Mouse (Mus musculus): Measurements from ENCODE around the gene Ces1e. TPM values are rescaled to one million over a fixed set of nuclear protein-coding genes. Genes with fewer than 3 reads are reported as not detected.

Ces1e gene
- polyA plus RNA-seq, 1 experiment from 2014 or later, result not detected

- 89% methylated on average over 1 of the region's 1 CpGs for WGBS
- H3K9ac ChIP-seq (replicated peaks), result no peak overlapping the region
- no peaks in the 10 kb centered on the region for H3K27me3 ChIP-seq
- no peak overlapping the region for H3K4me2 ChIP-seq (replicated peaks)
- no peaks in the 10 kb centered on the region for H3K4me1 ChIP-seq
- no peak for ATAC-seq (replicated peaks)
- H3K9me3 ChIP-seq, result no peaks in the 10 kb centered on the region
- no peaks in the 10 kb centered on the region for H3K36me3 ChIP-seq
- H3K4me3 ChIP-seq, result no peak overlapping the region
- H3K27ac ChIP-seq (replicated peaks), result no peak overlapping the region
Measured at GRCm38 (mm10) chr8:93163363-93163762, 66.1 kb downstream of the Ces1e start.

GRCm38 (mm10) chr8:93151401-93151800 is 78.0 kb downstream of the Ces1e start:
- Histone ChIP-seq H3K27me3 (no peaks in the 10 kb centered on the region), H3K4me1 (no peaks in the 10 kb centered on the region), H3K4me2 (replicated peaks) (no peak overlapping the region), H3K27ac (replicated peaks) (no peak overlapping the region), H3K9me3 (no peaks in the 10 kb centered on the region), H3K36me3 (no peaks in the 10 kb centered on the region), H3K9ac (replicated peaks) (no peak overlapping the region), H3K4me3 (no peak overlapping the region)
- ATAC-seq (replicated peaks), result no peak
- 93% methylated on average over 1 of the region's 1 CpGs for WGBS

Other genes with a start within 250 kb of the Ces1e start
- not detected in 2 replicates for gene Ces1a, start 181.4 kb downstream of the Ces1e start, polyA plus RNA-seq (2015; fragmentation: Nextera tagmentation; extraction: Ambion mirVana)
- not detected in 2 replicates for gene Ces1b, start 149.6 kb downstream of the Ces1e start, polyA plus RNA-seq (2015; fragmentation: Nextera tagmentation; extraction: Ambion mirVana)
- gene Ces1c, start 98.3 kb downstream of the Ces1e start, polyA plus RNA-seq (2015; fragmentation: Nextera tagmentation; extraction: Ambion mirVana), result not detected in 2 replicates
- not detected in 2 replicates for gene Ces1d, start 31.8 kb downstream of the Ces1e start, polyA plus RNA-seq (2015; fragmentation: Nextera tagmentation; extraction: Ambion mirVana)
- not detected in 2 replicates for gene Ces1f, start 50.1 kb upstream of the Ces1e start, polyA plus RNA-seq (2015; fragmentation: Nextera tagmentation; extraction: Ambion mirVana)
- not detected in 2 replicates for gene Ces1g, start 107.7 kb upstream of the Ces1e start, polyA plus RNA-seq (2015; fragmentation: Nextera tagmentation; extraction: Ambion mirVana)
- gene Ces1h, start 150.1 kb upstream of the Ces1e start, polyA plus RNA-seq (2015; fragmentation: Nextera tagmentation; extraction: Ambion mirVana), result not detected in 2 replicates

Data from forebrain, embryonic 15.5 days (tissue).